Comparison of ENCODE assay signal across 9 mouse cellular contexts in genomic region chr7:37290493-37291045, GRCm38 (mm10).
DNase-seq lines count a peak whose midpoint lies in the region; ATAC-seq and TF ChIP-seq lines count a peak whose summit lies in the region.
"Had no signal": no experiment of that assay in that cellular context is flagged by ENCODE, and none has a peak within 500 bp of the region (broad histone marks: within the 10 kb centered on the region; RNA-seq: fewer than 3 reads in every experiment).

No protein-coding gene starts in this region.

- no peaks in the 10 kb centered on the region for H3K36me3 ChIP-seq in kidney, embryonic 14.5 days (ENCODE audit: control insufficient read depth, insufficient read depth, low read length)
- H3K36me3 ChIP-seq in embryonic facial prominence, embryonic 14.5 days (ENCODE audit: control insufficient read depth, insufficient read depth, low read length), result no peaks in the 10 kb centered on the region
- H3K36me3 ChIP-seq in hindbrain, postnatal 0 days (ENCODE audit: insufficient read depth, low read length), result no peaks in the 10 kb centered on the region
- H3K36me3 ChIP-seq in neural tube, embryonic 14.5 days (ENCODE audit: control insufficient read depth, insufficient read depth, low read length), result no peaks in the 10 kb centered on the region
- H3K36me3 ChIP-seq: liver, embryonic 13.5 days had no signal

- H3K27ac ChIP-seq in kidney, embryonic 14.5 days (ENCODE audit: low read depth, low read length), result no peak overlapping the region
- H3K27ac ChIP-seq in embryonic facial prominence, embryonic 14.5 days (replicated peaks; ENCODE audit: low read depth, low read length), result no peak overlapping the region
- no peak overlapping the region for H3K27ac ChIP-seq in hindbrain, postnatal 0 days
- H3K27ac ChIP-seq in neural tube, embryonic 14.5 days (ENCODE audit: low read depth, low read length), result peak overlapping the region; percentile 6; the same call in 1 of the 2 replicates
- H3K27ac ChIP-seq: liver, embryonic 13.5 days had no signal

- 20% methylated on average over 19 of the region's 19 CpGs for WGBS in kidney, embryonic 14.5 days
- 40% methylated on average over 19 of the region's 19 CpGs for WGBS in embryonic facial prominence, embryonic 14.5 days
- WGBS in hindbrain, postnatal 0 days, result 16% methylated on average over 19 of the region's 19 CpGs
- 22% methylated on average over 19 of the region's 19 CpGs for WGBS in neural tube, embryonic 14.5 days

- no peaks in the 10 kb centered on the region for H3K27me3 ChIP-seq in kidney, embryonic 14.5 days (ENCODE audit: control insufficient read depth, insufficient read depth, low read length)
- H3K27me3 ChIP-seq in embryonic facial prominence, embryonic 14.5 days (replicated peaks; ENCODE audit: control insufficient read depth, insufficient read depth, low read length), result no peaks in the 10 kb centered on the region
- no peaks in the 10 kb centered on the region for H3K27me3 ChIP-seq in hindbrain, postnatal 0 days (ENCODE audit: insufficient read depth, low read length)
- no peaks in the 10 kb centered on the region for H3K27me3 ChIP-seq in neural tube, embryonic 14.5 days (ENCODE audit: control insufficient read depth, insufficient read depth, low read length)
- H3K27me3 ChIP-seq: liver, embryonic 13.5 days had no signal

- peaks cover 10% of the 10 kb centered on the region; the same call in 1 of the 2 replicates for H3K4me1 ChIP-seq in kidney, embryonic 14.5 days (ENCODE audit: control insufficient read depth, insufficient read depth, low read length)
- peaks cover 26% of the 10 kb centered on the region for H3K4me1 ChIP-seq in embryonic facial prominence, embryonic 14.5 days (ENCODE audit: control insufficient read depth, insufficient read depth, low read length)
- no peaks in the 10 kb centered on the region for H3K4me1 ChIP-seq in hindbrain, postnatal 0 days (ENCODE audit: insufficient read depth, low read length)
- peaks cover 18% of the 10 kb centered on the region for H3K4me1 ChIP-seq in neural tube, embryonic 14.5 days (ENCODE audit: control insufficient read depth, insufficient read depth, low read length)
- H3K4me1 ChIP-seq: liver, embryonic 13.5 days had no signal

- TF ChIP-seq CTCF in hindbrain, postnatal 0 days (IDR thresholded peaks at IDR 0.05; ENCODE audit: low read depth), result no peak

- peak; percentile 71 for ATAC-seq in kidney, embryonic 14.5 days (ENCODE audit: low FRiP score, low TSS enrichment)
- peak; percentile 34; the same call in 1 of the 2 replicates for ATAC-seq in embryonic facial prominence, embryonic 14.5 days (ENCODE audit: low read depth)
- ATAC-seq in hindbrain, postnatal 0 days, result no peak
- ATAC-seq in neural tube, embryonic 14.5 days (ENCODE audit: low read depth), result no peak
- ATAC-seq in erythroblast, adult 5-6 weeks (replicated peaks; ENCODE audit: low FRiP score, poor library complexity, severe bottlenecking), result no peak

- DNase-seq in kidney, postnatal 25 days, result no peak
- DNase-seq in embryonic facial prominence, embryonic 14.5 days (ENCODE audit: low spot score), result peak; percentile 18
- no peak for DNase-seq in hindbrain, postnatal 0 days (ENCODE audit: low spot score)
- DNase-seq in urinary bladder, adult 2 months (ENCODE audit: low spot score), result no peak
- DNase-seq: cerebellum, adult 18-20 months; liver, embryonic 13.5 days had no signal

- no peak overlapping the region for H3K9ac ChIP-seq in kidney, embryonic 14.5 days (ENCODE audit: low read depth, low read length)
- no peak overlapping the region for H3K9ac ChIP-seq in embryonic facial prominence, embryonic 14.5 days (ENCODE audit: low read depth, low read length)
- no peak overlapping the region for H3K9ac ChIP-seq in hindbrain, postnatal 0 days (replicated peaks; ENCODE audit: low read length)
- no peak overlapping the region for H3K9ac ChIP-seq in neural tube, embryonic 14.5 days (replicated peaks; ENCODE audit: low read depth, low read length)
- H3K9ac ChIP-seq: liver, embryonic 13.5 days had no signal

- peak overlapping the region; percentile 36 for H3K4me2 ChIP-seq in kidney, embryonic 14.5 days (replicated peaks; ENCODE audit: low read depth, low read length)
- H3K4me2 ChIP-seq in embryonic facial prominence, embryonic 14.5 days (ENCODE audit: low read depth, low read length), result peak overlapping the region; percentile 18; the same call in 1 of the 2 replicates
- peak overlapping the region; percentile 39 for H3K4me2 ChIP-seq in hindbrain, postnatal 0 days (ENCODE audit: low read depth, low read length)
- H3K4me2 ChIP-seq in neural tube, embryonic 14.5 days (ENCODE audit: low read depth, low read length), result no peak overlapping the region
- H3K4me2 ChIP-seq: liver, embryonic 13.5 days had no signal

- H3K9me3 ChIP-seq in kidney, embryonic 14.5 days (ENCODE audit: control insufficient read depth, low read length), result no peaks in the 10 kb centered on the region
- no peaks in the 10 kb centered on the region for H3K9me3 ChIP-seq in embryonic facial prominence, embryonic 14.5 days (ENCODE audit: control insufficient read depth, low read length)
- H3K9me3 ChIP-seq in hindbrain, postnatal 0 days (ENCODE audit: low read length), result no peaks in the 10 kb centered on the region
- H3K9me3 ChIP-seq in neural tube, embryonic 14.5 days (ENCODE audit: control insufficient read depth, low read length), result no peaks in the 10 kb centered on the region
- H3K9me3 ChIP-seq: liver, embryonic 13.5 days had no signal

- H3K4me3 ChIP-seq in kidney, embryonic 14.5 days (ENCODE audit: low read length), result no peak overlapping the region
- no peak overlapping the region for H3K4me3 ChIP-seq in embryonic facial prominence, embryonic 14.5 days (ENCODE audit: low read depth, low read length)
- H3K4me3 ChIP-seq in hindbrain, postnatal 0 days (ENCODE audit: low read length), result no peak overlapping the region
- H3K4me3 ChIP-seq in neural tube, embryonic 14.5 days (ENCODE audit: low read depth, low read length), result no peak overlapping the region
- H3K4me3 ChIP-seq: liver, embryonic 13.5 days had no signal

Comparison
In these comparisons a context has a peak if more than half of its experiments do, and no peak if none do; other contexts are left out.
1. ATAC-seq: peak in kidney, embryonic 14.5 days (single experiment) and embryonic facial prominence, embryonic 14.5 days (single experiment); none in hindbrain, postnatal 0 days (single experiment), neural tube, embryonic 14.5 days (single experiment) and erythroblast, adult 5-6 weeks (single experiment).